ENCODE assay signal across 40 mouse cellular contexts in the genomic region with DNA sequence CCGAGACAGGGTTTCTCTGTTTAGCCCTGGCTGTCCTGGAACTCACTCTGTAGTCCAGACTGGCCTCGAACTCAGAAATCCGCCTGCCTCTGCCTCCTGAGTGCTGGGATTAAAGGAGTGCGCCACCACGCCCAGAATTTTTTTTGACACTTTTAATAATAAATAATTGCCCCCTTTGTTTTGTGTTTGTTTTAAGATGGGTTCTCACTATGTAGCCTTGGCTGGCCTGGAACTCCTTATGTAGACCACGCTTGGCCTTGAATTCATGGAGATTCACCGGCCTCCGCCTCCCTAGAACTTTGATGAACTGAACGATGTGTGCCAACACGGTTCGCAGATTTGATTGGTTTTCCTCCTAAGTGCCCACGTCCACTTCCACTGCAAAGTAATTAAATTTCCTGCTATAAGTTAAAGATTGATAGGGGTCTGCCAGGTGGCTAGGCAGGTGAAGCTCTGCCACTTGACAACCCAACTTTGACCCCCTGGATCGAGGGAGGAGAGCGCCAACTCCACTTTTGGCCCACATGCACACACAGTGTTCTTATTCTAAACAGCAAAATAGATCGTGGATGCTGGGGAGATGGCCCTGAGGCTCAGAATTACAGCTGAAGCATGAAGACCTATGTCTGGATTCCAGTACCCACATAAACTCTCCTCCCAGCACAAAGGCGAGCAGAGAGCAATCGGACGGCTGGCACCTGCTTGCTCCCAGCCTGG. TPM values are rescaled to one million over a fixed set of nuclear protein-coding genes. Genes with fewer than 3 reads are reported as not detected.
DNase-seq lines count a peak whose midpoint lies in the region; ATAC-seq and TF ChIP-seq lines count a peak whose summit lies in the region.
"Had no signal": no experiment of that assay in that cellular context is flagged by ENCODE, and none has a peak within 500 bp of the region (broad histone marks: within the 10 kb centered on the region; RNA-seq: fewer than 3 reads in every experiment).

No protein-coding gene starts in this region.

- no peak overlapping the region for H3K4me2 ChIP-seq in kidney, postnatal 0 days (ENCODE audit: low read length)

- peak; percentile 89 for DNase-seq in heart, adult 11 months
- no peak for DNase-seq in heart, adult 2 months
- no peak for DNase-seq in testis, postnatal 10 days (ENCODE audit: low spot score)
- DNase-seq in kidney, postnatal 0 days (ENCODE audit: low spot score): no peak
- DNase-seq in adrenal gland, postnatal 36 days: no peak
- no peak for DNase-seq in embryo, embryonic 10.5 days (ENCODE audit: low spot score)
- DNase-seq: adrenal gland, postnatal 10 days; cerebellum, adult 18-20 months; cerebellum, postnatal 25 days; embryo, embryonic 11 days; gastrocnemius, postnatal 36 days; heart, postnatal 10 days; left cerebral cortex, postnatal 4 days; lung, adult 2 months; lung, postnatal 10 days; retina, postnatal 1 day; right cerebral cortex, postnatal 14 days; thymus, adult 18-20 months; thymus, postnatal 25 days had no signal

- H3K79me2 ChIP-seq in heart, adult 2 months (replicated peaks; ENCODE audit: control insufficient read depth, insufficient read depth, low read length): no peaks in the 10 kb centered on the region; the same call in 1 of the 2 replicates

- ATAC-seq in kidney, postnatal 0 days (replicated peaks; ENCODE audit: low FRiP score, low read depth): no peak
- ATAC-seq: forebrain, embryonic 15.5 days; inflammation-experienced regulatory T-cells, adult 6 months; midbrain, embryonic 15.5 days; Patski had no signal

- H3K9me3 ChIP-seq in kidney, postnatal 0 days (replicated peaks; ENCODE audit: low read length): no peaks in the 10 kb centered on the region
- H3K9me3 ChIP-seq: embryonic facial prominence, embryonic 12.5 days; forebrain, embryonic 15.5 days; heart, embryonic 13.5 days; midbrain, embryonic 15.5 days; neural tube, embryonic 15.5 days; stomach, embryonic 15.5 days had no signal

- TF ChIP-seq EP300 in heart, adult 2 months (IDR thresholded peaks at IDR 0.05; ENCODE audit: insufficient read depth, low read depth, low read length): no peak

- no peak for TF ChIP-seq POLR2A in heart, adult 2 months (IDR thresholded peaks at IDR 0.05; ENCODE audit: insufficient read depth, low read depth, low read length)
- TF ChIP-seq POLR2A in testis, adult 2 months (IDR thresholded peaks at IDR 0.05; ENCODE audit: control insufficient read depth, low read depth, low read length): no peak

- intact Hi-C loops in heart, adult 2 months (cut with DNase I): loop anchor here (10.0 kb wide), 2 partner anchors 149 to 211 kb away; partner anchors contain the start of genes Coq5, Rab35 and Rnf10

- no peak overlapping the region for H3K9ac ChIP-seq in heart, adult 2 months (ENCODE audit: low read depth, low read length)
- no peak overlapping the region for H3K9ac ChIP-seq in kidney, postnatal 0 days (ENCODE audit: low read depth, low read length)
- H3K9ac ChIP-seq: stomach, embryonic 15.5 days had no signal

- no peaks in the 10 kb centered on the region for H3K36me3 ChIP-seq in heart, adult 2 months (ENCODE audit: control insufficient read depth, insufficient read depth, low read length)
- no peaks in the 10 kb centered on the region for H3K36me3 ChIP-seq in testis, adult 2 months (ENCODE audit: control insufficient read depth, insufficient read depth, low read length)
- no peaks in the 10 kb centered on the region for H3K36me3 ChIP-seq in kidney, postnatal 0 days (ENCODE audit: insufficient read depth, low read length)
- H3K36me3 ChIP-seq: embryonic facial prominence, embryonic 12.5 days; forebrain, embryonic 15.5 days; midbrain, embryonic 15.5 days; neural tube, embryonic 15.5 days; stomach, embryonic 15.5 days had no signal

- 89% methylated on average over 18 of the region's 18 CpGs for WGBS in heart, adult 2 months
- WGBS in kidney, postnatal 0 days: 64% methylated on average over 18 of the region's 18 CpGs

- no peaks in the 10 kb centered on the region for H3K27me3 ChIP-seq in heart, adult 2 months (ENCODE audit: control insufficient read depth, insufficient read depth, low read length)
- peaks cover 6% of the 10 kb centered on the region; the same call in 1 of the 2 replicates for H3K27me3 ChIP-seq in testis, adult 2 months (ENCODE audit: control insufficient read depth, insufficient read depth, low read length)
- no peaks in the 10 kb centered on the region for H3K27me3 ChIP-seq in kidney, postnatal 0 days (ENCODE audit: insufficient read depth, low read length)
- H3K27me3 ChIP-seq: forebrain, embryonic 15.5 days; neural tube, embryonic 15.5 days; Patski; stomach, embryonic 15.5 days had no signal

- no peak overlapping the region for H3K27ac ChIP-seq in heart, adult 2 months
- no peak overlapping the region for H3K27ac ChIP-seq in testis, adult 2 months (ENCODE audit: control insufficient read depth, insufficient read depth, low read depth, low read length)
- peak overlapping the region; percentile 21; the same call in 1 of the 2 replicates for H3K27ac ChIP-seq in kidney, postnatal 0 days
- H3K27ac ChIP-seq: hindbrain, embryonic 14.5 days; stomach, embryonic 15.5 days had no signal

- peaks cover 3% of the 10 kb centered on the region for H3K4me1 ChIP-seq in heart, adult 2 months (ENCODE audit: control insufficient read depth, insufficient read depth, low read length)
- peaks cover 20% of the 10 kb centered on the region for H3K4me1 ChIP-seq in testis, adult 2 months (ENCODE audit: control insufficient read depth, insufficient read depth, low read length)
- no peaks in the 10 kb centered on the region for H3K4me1 ChIP-seq in kidney, postnatal 0 days (replicated peaks; ENCODE audit: insufficient read depth, low read length)

- no peak overlapping the region for H3K4me3 ChIP-seq in heart, adult 2 months
- peak overlapping the region; percentile 65 for H3K4me3 ChIP-seq in testis, adult 2 months (ENCODE audit: control insufficient read depth, low read depth, low read length)
- H3K4me3 ChIP-seq in kidney, postnatal 0 days (replicated peaks; ENCODE audit: low read depth, low read length): no peak overlapping the region
- H3K4me3 ChIP-seq: stomach, embryonic 15.5 days had no signal

- no peak for TF ChIP-seq CTCF in heart, adult 2 months (IDR thresholded peaks at IDR 0.05)
- TF ChIP-seq CTCF in testis, adult 2 months (IDR thresholded peaks at IDR 0.05; ENCODE audit: control insufficient read depth, insufficient read depth, insufficient replicate concordance, low read depth, low read length): no peak
- TF ChIP-seq CTCF in kidney, postnatal 0 days (IDR thresholded peaks at IDR 0.05; ENCODE audit: low read depth): no peak

RNA-seq across cellular contexts. Expression of gene Sirt4, which starts 1.1 kb away (rescaled TPM):
- total RNA-seq in heart, adult 2 months (2021): 10 to 100 TPM; 15.3 to 18.8 TPM
- 25.1 and 31.3 TPM in 2 replicates for polyA plus RNA-seq in heart, adult 2 months (2012; rRNA removed)
- polyA plus RNA-seq in testis, adult 2 months (2012; rRNA removed): 34.6 and 38.4 TPM in 2 replicates
- 19.6 and 20.2 TPM in 2 replicates for polyA plus RNA-seq in kidney, postnatal 0 days (2015; fragmentation: Nextera tagmentation; extraction: Ambion mirVana)
- 10 to 100 TPM; 20.8 to 22.6 TPM for total RNA-seq in adrenal gland, postnatal 36 days (2021)

RNA-seq across cellular contexts. Expression of gene Pla2g1b, which starts 19.6 kb away (rescaled TPM):
- not detected for total RNA-seq in heart, adult 2 months (2021)
- polyA plus RNA-seq in heart, adult 2 months (2012; rRNA removed): not detected in 2 replicates
- polyA plus RNA-seq in testis, adult 2 months (2012; rRNA removed): 0.64 and 0.87 TPM in 2 replicates
- polyA plus RNA-seq in kidney, postnatal 0 days (2015; fragmentation: Nextera tagmentation; extraction: Ambion mirVana): 0.97 and 0.98 TPM in 2 replicates
- total RNA-seq in adrenal gland, postnatal 36 days (2021): not detected
- total RNA-seq: adrenal gland, postnatal 10 days; gastrocnemius, adult 18-20 months; gastrocnemius, postnatal 36 days; heart, adult 8-10 months; heart, postnatal 10 days; hematopoietic stem cell, adult 5-6 weeks; layer of hippocampus, adult 8-10 months; layer of hippocampus, postnatal 25 days; left cerebral cortex, adult 8-10 months; left cerebral cortex, postnatal 4 days; megakaryocyte-erythroid progenitor cell, adult 5-6 weeks had no signal
- polyA plus RNA-seq: embryonic facial prominence, embryonic 12.5 days; forebrain, embryonic 15.5 days; frontal cortex, adult 2 months; hindbrain, embryonic 14.5 days; inflammation-experienced regulatory T-cells, adult 6 months; limb, embryonic 14.5 days; liver, embryonic 14.5 days; macrophage; midbrain, embryonic 15.5 days; Patski had no signal

RNA-seq across cellular contexts. Expression of gene Pxn, which starts 20.8 kb away (rescaled TPM):
- total RNA-seq in heart, adult 2 months (2021): 10 to 100 TPM; 35.9 to 37.1 TPM
- polyA plus RNA-seq in heart, adult 2 months (2012; rRNA removed): 51.9 and 56.5 TPM in 2 replicates
- 81.6 and 82.6 TPM in 2 replicates for polyA plus RNA-seq in testis, adult 2 months (2012; rRNA removed)
- 48.3 and 53.1 TPM in 2 replicates for polyA plus RNA-seq in kidney, postnatal 0 days (2015; fragmentation: Nextera tagmentation; extraction: Ambion mirVana)
- total RNA-seq in adrenal gland, postnatal 36 days (2021): 10 to 100 TPM; 33.5 to 54.2 TPM

RNA-seq across cellular contexts. Expression of gene Msi1, which starts 56.2 kb away (rescaled TPM):
- under 1 TPM; 0.55 to 0.99 TPM for total RNA-seq in heart, adult 2 months (2021)
- polyA plus RNA-seq in heart, adult 2 months (2012; rRNA removed): 0.61 and 0.64 TPM in 2 replicates
- polyA plus RNA-seq in testis, adult 2 months (2012; rRNA removed): 61.9 and 63.9 TPM in 2 replicates
- polyA plus RNA-seq in kidney, postnatal 0 days (2015; fragmentation: Nextera tagmentation; extraction: Ambion mirVana): 12.4 and 13.3 TPM in 2 replicates
- 10 to 100 TPM; 15.7 to 18.5 TPM for total RNA-seq in adrenal gland, postnatal 36 days (2021)
- total RNA-seq: hematopoietic stem cell, adult 5-6 weeks; megakaryocyte-erythroid progenitor cell, adult 5-6 weeks had no signal
- polyA plus RNA-seq: inflammation-experienced regulatory T-cells, adult 6 months; macrophage had no signal
